ENCODE assay signal across 14 mouse cellular contexts in the genomic region with DNA sequence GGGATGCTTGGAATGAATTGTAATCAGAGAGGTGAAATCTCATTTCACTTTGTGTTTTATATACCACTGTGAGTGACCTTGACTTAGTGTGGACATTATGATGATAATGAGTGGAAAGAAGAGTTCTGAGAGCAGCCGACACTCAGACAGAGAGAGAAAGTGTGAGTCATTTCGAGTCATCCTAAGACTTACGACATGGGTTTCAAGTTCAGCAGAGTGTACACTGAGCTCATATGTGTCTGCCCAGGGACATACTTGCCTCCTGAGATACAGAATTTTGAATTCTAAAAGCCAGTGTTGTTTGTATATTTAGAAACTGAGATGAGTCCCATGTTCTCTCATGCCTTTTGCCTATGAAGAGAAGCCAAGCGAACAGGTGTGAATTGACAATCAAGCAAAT.
A peak's percentile ranks its signal among the peaks of the same experiment; 100 is the strongest.
DNase-seq lines count a peak whose midpoint lies in the region; ATAC-seq lines count a peak whose summit lies in the region.
"Had no signal": no experiment of that assay in that cellular context is flagged by ENCODE, and none has a peak within 500 bp of the region (broad histone marks: within the 10 kb centered on the region; RNA-seq: fewer than 3 reads in every experiment).

No protein-coding gene starts in this region.

- intact Hi-C loops in left cerebral cortex, postnatal 4 days (cut with DNase I) = no loop called here

- ATAC-seq in megakaryocyte progenitor cell, adult 5-6 weeks (replicated peaks; ENCODE audit: poor library complexity) = no peak
- ATAC-seq: forebrain, embryonic 14.5 days; intestine, embryonic 15.5 days had no signal

- peak; percentile 13 for DNase-seq in adrenal gland, postnatal 14 days
- DNase-seq in adrenal gland, postnatal 25 days = no peak
- DNase-seq in 416B (ENCODE audit: low read depth) = peak; percentile 69
- peak; percentile 20 for DNase-seq in NIH3T3 (ENCODE audit: low read depth)
- peak; percentile 3 for DNase-seq in skeletal muscle tissue, adult 2 months (ENCODE audit: low read depth, low spot score)
- DNase-seq in left cerebral cortex, postnatal 4 days = no peak
- DNase-seq: cerebellum, adult 18-20 months; cerebellum, adult 9-11 months; gastrocnemius, adult 2 months; gastrocnemius, postnatal 25 days; kidney, adult 18-20 months had no signal

Comparison
In these comparisons a context has a peak if more than half of its experiments do, and no peak if none do; other contexts are left out.
1. DNase-seq: peak in adrenal gland, postnatal 14 days (single experiment), 416B (single experiment), NIH3T3 (single experiment) and skeletal muscle tissue, adult 2 months (single experiment); none in adrenal gland, postnatal 25 days (single experiment) and left cerebral cortex, postnatal 4 days (single experiment).